Mouse (Mus musculus) liver, adult 10 weeks (tissue): Measurements from ENCODE around the gene Cfap206. TPM values are rescaled to one million over a fixed set of nuclear protein-coding genes. Genes with fewer than 3 reads are reported as not detected.

Experiments used
- polyA plus RNA-seq: library from polyadenylated mRNA; stranded (reverse); fragments of 350-450 nt; fragmentation: Illumina TruSeq; extraction: RNeasy Lipid Tissue Mini Kit (QIAGEN cat#74804); gene quantifications from one replicate; pipeline ENCODE4 v1.2.3, GENCODE M21; 2014; ENCODE audit warnings: low read depth, low replicate concordance

Gene Cfap206
- polyA plus RNA-seq = not detected

DNA sequence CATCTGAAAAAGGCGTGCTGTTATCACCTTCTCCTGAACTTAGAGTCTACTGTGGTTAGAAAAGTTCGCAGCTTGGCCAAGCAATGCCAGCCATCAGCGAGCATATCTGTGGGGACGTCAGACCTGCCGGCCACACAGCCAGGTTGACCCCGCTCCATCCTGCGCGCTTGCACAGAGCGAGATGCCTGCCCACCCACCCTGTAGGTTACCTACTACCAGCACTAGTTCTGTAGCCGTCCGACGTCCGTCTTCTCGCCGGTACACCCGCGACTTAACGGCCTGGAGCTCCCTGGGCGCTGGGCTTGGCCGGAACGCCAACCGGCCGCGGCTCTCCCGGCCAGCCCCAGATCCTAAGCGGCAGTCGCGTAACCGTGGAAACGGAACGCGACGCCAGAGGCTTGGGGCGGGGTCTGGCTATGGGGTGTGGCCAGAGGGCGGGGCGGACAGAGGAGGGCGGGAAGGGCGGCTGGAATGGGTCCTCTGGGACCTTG, at the start of gene Cfap206:
TSS of gene Cfap206 (minus strand) at position 356 of the 491 bp plus-strand sequence.

DNA sequence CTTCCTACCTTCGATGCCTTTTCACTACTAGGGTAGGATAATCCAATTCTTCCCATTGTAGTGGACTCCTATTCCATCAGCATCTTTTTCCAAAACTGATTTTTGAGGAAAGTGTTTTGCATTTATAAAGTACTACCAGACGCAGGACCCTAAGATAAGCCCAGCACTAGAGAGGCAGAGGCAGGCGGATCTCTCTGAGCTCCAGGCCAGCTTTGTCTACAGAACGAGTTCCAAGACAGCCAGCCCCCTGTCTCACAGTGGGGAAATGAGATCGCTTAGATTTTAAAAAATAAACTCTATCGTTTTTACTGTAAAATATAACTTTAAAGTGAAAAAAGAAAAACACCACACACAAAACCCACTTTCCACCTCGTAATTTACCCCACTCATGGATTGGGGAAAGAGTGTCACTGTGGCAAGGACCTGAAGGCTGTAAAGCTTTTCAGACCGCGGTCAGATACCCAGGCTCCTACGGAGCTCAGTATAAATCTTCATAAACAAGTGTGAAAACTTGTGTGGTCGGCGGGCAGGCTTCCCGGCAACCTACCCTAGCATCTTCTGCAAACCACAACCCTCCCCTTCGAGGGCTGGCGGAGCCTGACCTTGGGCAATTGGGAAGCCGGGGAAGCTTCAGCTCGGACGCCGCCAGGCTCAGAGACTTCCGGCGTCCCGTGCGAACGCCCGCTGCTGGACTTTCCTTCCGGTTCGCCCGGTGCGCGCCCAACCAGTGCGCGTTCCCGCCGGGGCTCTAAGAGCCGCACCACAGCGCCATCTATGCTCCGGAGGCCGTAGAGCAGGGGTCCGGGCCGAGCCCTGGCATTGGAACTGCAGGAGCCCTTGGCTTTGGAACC, 47.9 kb upstream of the Cfap206 start, which contains the start of gene Smim8:
TSS of gene Smim8 (minus strand) at position 747 of the 851 bp plus-strand sequence.

DNA sequence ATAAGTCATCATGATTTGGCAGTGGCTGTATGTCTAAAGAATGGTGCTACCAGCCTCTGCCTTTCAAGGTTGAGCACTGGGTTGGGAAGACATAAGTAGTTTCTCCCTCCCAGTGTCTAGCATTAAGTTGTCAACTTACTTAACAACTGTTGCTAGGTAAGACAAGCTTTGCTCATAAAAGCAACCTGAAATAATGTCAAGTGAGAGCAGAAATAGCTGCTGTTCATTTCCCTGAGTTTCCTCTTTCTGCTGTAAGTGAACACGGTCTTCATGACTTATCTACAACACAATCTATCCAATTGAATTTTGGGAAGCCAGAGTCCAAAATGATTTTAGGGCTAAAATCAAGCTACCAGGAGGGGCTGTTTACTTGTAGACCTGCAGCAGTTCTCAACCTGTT, 26.2 kb upstream of the Cfap206 start, which contains the start of gene Gm136:
TSS of gene Gm136 (minus strand) at position 101 of the 400 bp plus-strand sequence.

DNA sequence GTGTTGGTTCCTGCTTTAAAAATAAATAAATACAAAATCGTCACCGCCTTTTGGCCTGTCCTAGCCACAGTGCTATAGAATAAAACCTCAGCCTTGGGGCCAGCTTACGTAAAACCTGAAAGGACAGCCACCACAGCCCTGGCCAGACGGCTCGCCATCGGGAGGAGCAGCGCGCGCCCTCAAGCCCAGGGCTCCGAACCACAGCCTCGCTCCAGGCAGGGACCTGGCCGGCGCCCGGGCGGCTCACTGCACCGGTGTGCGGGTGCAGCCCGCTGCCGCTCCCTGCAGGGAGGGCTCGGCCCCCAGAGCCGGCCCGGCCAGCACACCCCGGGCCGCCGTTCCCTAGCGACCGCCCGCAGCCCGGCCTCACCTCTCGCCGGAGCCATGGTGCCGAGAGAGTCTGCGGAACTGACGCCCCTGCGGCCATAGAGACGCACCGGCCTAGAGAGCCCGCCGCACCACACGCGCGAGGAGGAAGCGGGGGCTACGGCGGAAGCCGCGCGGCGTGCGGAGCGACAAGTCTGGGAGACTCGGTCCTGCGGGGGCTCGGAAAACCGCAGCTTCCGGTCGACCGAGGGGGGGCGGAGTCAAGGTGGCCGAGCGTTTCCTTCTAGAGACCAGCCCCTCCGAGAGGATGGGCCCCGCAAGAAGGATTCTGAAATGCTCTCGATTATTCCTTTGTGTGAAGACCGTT, 43.0 kb downstream of the Cfap206 start, which contains the start of gene Slc35a1:
TSS of gene Slc35a1 (minus strand) at position 565 of the 694 bp plus-strand sequence.

Other genes with a start within 250 kb of the Cfap206 start
- gene Akirin2, start 179.3 kb downstream of the Cfap206 start, polyA plus RNA-seq = 57.7 TPM
- gene Orc3, start 115.3 kb downstream of the Cfap206 start, polyA plus RNA-seq = 44.7 TPM
- gene Rars2, start 115.2 kb downstream of the Cfap206 start, polyA plus RNA-seq = 22.2 TPM
- 51.2 TPM for gene Slc35a1, start 42.8 kb downstream of the Cfap206 start, polyA plus RNA-seq
- gene Gm136, start 26.1 kb upstream of the Cfap206 start, polyA plus RNA-seq = not detected
- 63.8 TPM for gene Smim8, start 48.2 kb upstream of the Cfap206 start, polyA plus RNA-seq
- gene Zfp292, start 152.8 kb upstream of the Cfap206 start, polyA plus RNA-seq = 15.4 TPM
- not detected for gene Cga, start 163.6 kb upstream of the Cfap206 start, polyA plus RNA-seq